Mouse (Mus musculus) brain, embryonic 18.5 days (tissue): ENCODE data around the gene Zfyve16.

Experiments
- DNase-seq: peaks from one replicate; pipeline ENCODE4 v3.0.0-alpha.2; 2012; ENCODE audit warnings: low read depth, low spot score

The Zfyve16 gene

DNA sequence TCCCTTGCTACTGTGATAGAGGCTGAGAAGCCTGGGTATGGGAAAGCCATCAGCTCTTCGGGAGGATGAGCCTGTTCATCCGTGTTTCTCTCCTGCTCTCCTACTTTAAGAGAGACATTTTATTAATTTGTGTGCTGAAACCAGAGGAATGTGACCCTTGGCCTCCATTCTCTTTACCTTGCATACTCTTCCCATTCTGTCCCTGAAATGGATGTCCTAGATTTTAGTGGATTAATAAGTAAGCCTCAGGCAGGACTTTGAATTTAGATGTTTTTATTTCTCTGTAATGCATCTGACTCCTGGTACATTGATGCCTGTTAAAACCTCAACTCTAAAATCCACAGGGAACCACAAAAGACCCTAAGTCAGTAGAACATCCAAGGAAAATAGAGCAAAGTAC, 61.3 kb downstream of the Zfyve16 start:
- no peak for DNase-seq

DNA sequence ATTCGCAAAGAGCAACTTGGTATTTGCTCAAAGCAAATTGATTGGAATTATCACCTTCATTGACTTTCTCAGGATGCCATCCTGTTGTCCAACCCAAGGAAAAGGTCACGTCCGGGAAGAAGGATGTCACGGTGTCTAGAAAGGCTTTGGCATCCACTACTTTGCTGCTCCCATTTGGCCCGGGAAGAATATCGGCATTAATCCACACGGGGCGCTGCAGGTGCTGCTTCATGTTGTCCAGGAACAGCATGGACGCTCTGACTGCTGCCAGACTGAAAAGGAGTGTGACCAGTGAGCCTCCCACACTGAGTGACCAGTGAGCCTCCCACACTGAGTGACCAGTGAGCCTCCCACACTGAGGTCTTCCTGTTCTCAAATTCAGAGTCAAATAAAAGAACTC, 62.8 kb downstream of the Zfyve16 start:
- DNase-seq, result no peak

DNA sequence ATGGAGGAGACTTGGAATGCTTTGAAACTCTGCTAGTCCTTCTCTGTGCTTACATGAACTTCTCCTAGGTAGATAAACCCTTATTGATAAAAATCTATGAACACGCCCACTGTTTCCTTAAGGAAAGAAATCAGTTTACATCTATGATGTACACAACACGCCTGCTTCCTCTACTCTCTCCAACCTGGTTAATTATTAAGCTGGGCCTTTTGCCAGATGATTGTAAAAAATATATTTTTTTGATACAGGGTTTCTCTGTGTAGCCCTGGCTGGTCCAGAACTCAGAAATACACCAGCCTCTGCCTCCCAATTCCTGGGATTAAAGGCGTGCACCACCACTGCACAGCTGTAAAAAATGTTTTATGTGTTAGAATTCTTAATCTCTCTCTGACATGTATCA, 66.0 kb downstream of the Zfyve16 start:
- DNase-seq, result no peak

DNA sequence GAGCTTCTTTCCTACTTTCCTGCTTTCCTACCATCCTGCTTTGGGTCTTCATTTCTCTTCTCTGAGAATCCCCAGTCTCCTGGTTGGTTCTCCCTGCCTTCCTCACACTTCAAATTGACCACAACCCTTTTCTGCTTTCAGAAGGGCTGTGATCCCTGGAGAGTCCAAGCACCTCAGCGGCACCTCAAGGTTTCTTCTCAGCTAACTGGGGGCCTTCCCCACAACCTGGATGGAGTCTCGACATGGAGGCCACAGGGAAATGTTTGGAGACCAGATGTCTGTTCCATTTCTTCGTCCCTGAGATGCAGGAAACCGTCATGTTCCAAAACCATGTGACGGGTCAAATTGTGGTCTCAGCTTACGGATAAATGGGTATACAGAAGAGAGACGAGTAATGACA, 83.8 kb downstream of the Zfyve16 start:
- no peak for DNase-seq

DNA sequence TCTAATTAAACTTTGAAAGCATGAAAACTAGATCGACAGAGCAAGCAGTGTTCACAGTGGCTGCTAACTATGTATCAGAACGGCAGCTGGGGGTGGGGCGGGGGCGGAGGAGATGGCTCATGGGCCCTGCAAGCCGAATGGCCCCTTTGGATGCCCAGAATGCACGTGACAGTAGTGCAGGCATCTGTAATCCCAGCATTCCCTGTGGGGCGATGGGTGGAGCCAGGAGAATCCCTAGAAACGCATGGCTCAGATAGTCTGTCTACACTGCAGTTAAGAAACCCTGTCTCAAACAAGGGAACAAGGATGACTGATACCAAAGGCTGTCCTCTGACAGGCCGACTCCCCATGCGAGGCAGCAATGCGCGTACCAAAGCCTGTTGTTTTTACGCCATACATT, 90.4 kb downstream of the Zfyve16 start:
- DNase-seq, result no peak

DNA sequence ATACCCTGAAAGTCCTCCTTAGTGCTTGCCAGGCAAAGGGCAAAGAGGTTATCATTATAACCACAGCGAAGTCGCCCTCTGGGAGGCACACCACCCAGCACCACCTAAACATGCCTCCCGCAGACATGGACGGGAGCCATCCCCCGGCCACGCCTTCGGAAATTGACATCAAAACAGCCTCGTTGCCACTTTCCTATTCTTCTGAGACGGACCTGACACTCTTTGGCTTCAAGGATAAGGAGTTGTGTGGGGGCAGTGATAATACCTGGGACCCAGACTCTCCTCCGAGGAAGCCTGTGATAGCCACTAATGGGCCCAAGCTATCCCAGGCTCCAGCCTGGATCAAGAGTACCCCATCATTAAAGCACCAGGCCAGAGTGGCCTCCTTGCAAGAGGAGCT, 92.0 kb downstream of the Zfyve16 start:
- DNase-seq, result no peak
